Mouse (Mus musculus) limb, embryonic 14.5 days (tissue): ENCODE data around the gene Gm49711. TPM values are rescaled to one million over a fixed set of nuclear protein-coding genes. Genes with fewer than 3 reads are reported as not detected.

Experiments used
- ATAC-seq: fragments of 200-750 bp; cut with Nextera tagmentation; 2 replicates; pipeline ENCODE4 v1.8.0; 2017; ENCODE audit warnings: low read depth, moderate number of reproducible peaks, moderate TSS enrichment; ENCODE audit not compliant: low FRiP score
- DNase-seq: peaks from one replicate; pipeline ENCODE4 v3.0.0-alpha.2; 2015; ENCODE audit warnings: low spot score
- H3K27ac ChIP-seq: fragments of 300-500 bp; sonication (generic); replicated peaks from 2 replicates; pipeline ENCODE4 v1.5.1; 2014; ENCODE audit warnings: low read depth, mild to moderate bottlenecking, low read length, moderate library complexity, mixed read lengths
- H3K27me3 ChIP-seq: fragments of 300-500 bp; sonication (generic); 2 replicates; pipeline ENCODE4 v1.6.1; 2014; ENCODE audit warnings: low read length, mixed read lengths; ENCODE audit not compliant: control insufficient read depth, insufficient read depth
- H3K36me3 ChIP-seq: fragments of 300-500 bp; sonication (generic); 2 replicates; pipeline ENCODE4 v1.6.1; 2014; ENCODE audit warnings: mild to moderate bottlenecking, low read length, moderate library complexity, mixed read lengths; ENCODE audit not compliant: control insufficient read depth, insufficient read depth
- H3K4me1 ChIP-seq: fragments of 300-500 bp; sonication (generic); 2 replicates; pipeline ENCODE4 v1.6.1; 2014; ENCODE audit warnings: antibody characterized with exemption, low read length, mixed read lengths; ENCODE audit not compliant: control insufficient read depth, insufficient read depth
- H3K4me2 ChIP-seq: fragments of 300-500 bp; sonication (generic); replicated peaks from 2 replicates; pipeline ENCODE4 v1.6.1; 2014; ENCODE audit warnings: low read depth, mild to moderate bottlenecking, low read length, moderate library complexity; ENCODE audit not compliant: severe bottlenecking
- H3K4me3 ChIP-seq: fragments of 300-500 bp; sonication (generic); replicated peaks from 2 replicates; pipeline ENCODE4 v1.5.1; 2014; ENCODE audit warnings: low read length
- H3K9ac ChIP-seq: fragments of 300-500 bp; sonication (generic); 2 replicates; pipeline ENCODE4 v1.6.1; 2014; ENCODE audit warnings: mild to moderate bottlenecking, low read depth, low read length, moderate library complexity; ENCODE audit not compliant: severe bottlenecking
- H3K9me3 ChIP-seq: fragments of 300-500 bp; sonication (generic); 2 replicates; pipeline ENCODE4 v1.6.1; 2016; ENCODE audit warnings: low read length; ENCODE audit not compliant: control insufficient read depth
- POLR2A ChIP-seq: fragments of 200-500 bp; IDR thresholded peaks from 2 replicates; pipeline ENCODE4 v1.8.0; 2012; ENCODE audit warnings: inconsistent platforms, mild to moderate bottlenecking, moderate library complexity, borderline replicate concordance; ENCODE audit not compliant: insufficient read depth, insufficient read length; ENCODE audit errors: extremely low read depth
- WGBS: fragments of 180-500 bp; shearing (Covaris S2); extraction: QIAGEN DNeasy Blood & Tissue Kit; methylation state at CpG from one replicate; pipeline ENCODE4 v1.1.7; 2014; 5-methylcytosine and 5-hydroxymethylcytosine counted together
- polyA plus RNA-seq, 2 experiments: library from polyadenylated mRNA; depleted of rRNA in 1 of 2; stranded (reverse) in 1 of 2; unstranded in 1 of 2; fragments of >200 nt; fragmentation: Nextera tagmentation in 1 of 2; extraction: Ambion mirVana in 1 of 2; gene quantifications; 2 replicates each; pipeline versions ENCODE4 v1.2.1 to v1.2.3; 2012 to 2014

The Gm49711 gene
- polyA plus RNA-seq, 2 experiments, result 0.24 TPM; not detected in 1

GRCm38 (mm10) chr16:92158461-92159091, 100.5 kb downstream of the Gm49711 start:
- Histone ChIP-seq H3K36me3 (no peaks in the 10 kb centered on the region), H3K4me3 (peak overlapping the region; percentile 43), H3K9ac (peak overlapping the region; percentile 55), H3K4me1 (peaks cover 15% of the 10 kb centered on the region; the same call in 1 of the 2 replicates), H3K9me3 (no peaks in the 10 kb centered on the region), H3K27me3 (no peaks in the 10 kb centered on the region), H3K27ac (peak overlapping the region; percentile 73), H3K4me2 (peak overlapping the region; percentile 86)
- DNase-seq, result peak; percentile 72
- peak; percentile 95 for ATAC-seq
- peak; percentile 65; the same call in 1 of the 2 replicates for TF ChIP-seq POLR2A
- WGBS, result 5% methylated on average over 29 of the region's 30 CpGs

- H3K4me2 ChIP-seq, result peak overlapping the region; percentile 86
- no peaks in the 10 kb centered on the region for H3K27me3 ChIP-seq
- no peak for DNase-seq
- ATAC-seq, result no peak
- H3K4me3 ChIP-seq, result peak overlapping the region; percentile 43
- H3K9ac ChIP-seq, result peak overlapping the region; percentile 55
- H3K27ac ChIP-seq, result peak overlapping the region; percentile 73
- 14% methylated on average over 6 of the region's 6 CpGs for WGBS
- H3K36me3 ChIP-seq, result no peaks in the 10 kb centered on the region
- peaks cover 15% of the 10 kb centered on the region; the same call in 1 of the 2 replicates for H3K4me1 ChIP-seq
- no peak for TF ChIP-seq POLR2A
- no peaks in the 10 kb centered on the region for H3K9me3 ChIP-seq
These were observed 101.0 kb downstream of the Gm49711 start for GRCm38 (mm10) chr16:92159114-92159513.

- Histone ChIP-seq H3K9me3 (no peaks in the 10 kb centered on the region), H3K4me1 (peaks cover 15% of the 10 kb centered on the region; the same call in 1 of the 2 replicates), H3K4me2 (no peak overlapping the region), H3K9ac (no peak overlapping the region), H3K27me3 (no peaks in the 10 kb centered on the region), H3K27ac (no peak overlapping the region), H3K4me3 (no peak overlapping the region), H3K36me3 (no peaks in the 10 kb centered on the region)
- WGBS, result 83% methylated on average over 4 of the region's 4 CpGs
- no peak for TF ChIP-seq POLR2A
- ATAC-seq (no peak), DNase-seq (no peak)
These were observed 104.2 kb downstream of the Gm49711 start for GRCm38 (mm10) chr16:92162289-92162688.

- Histone ChIP-seq H3K27me3 (no peaks in the 10 kb centered on the region), H3K4me2 (no peak overlapping the region), H3K27ac (no peak overlapping the region), H3K4me1 (peaks cover 8% of the 10 kb centered on the region; the same call in 1 of the 2 replicates), H3K9me3 (peaks cover 7% of the 10 kb centered on the region; the same call in 1 of the 2 replicates), H3K4me3 (no peak overlapping the region), H3K36me3 (no peaks in the 10 kb centered on the region), H3K9ac (no peak overlapping the region)
- ATAC-seq (no peak), DNase-seq (no peak)
- TF ChIP-seq POLR2A, result no peak
- 60% methylated on average over 4 of the region's 4 CpGs for whole genome bisulfite sequencing
These were observed 105.4 kb downstream of the Gm49711 start for GRCm38 (mm10) chr16:92163545-92163944.

GRCm38 (mm10) chr16:92176052-92176451, 117.9 kb downstream of the Gm49711 start:
- no peak overlapping the region for H3K4me3 ChIP-seq
- DNase-seq (no peak), ATAC-seq (no peak)
- no peaks in the 10 kb centered on the region for H3K36me3 ChIP-seq
- no peak for TF ChIP-seq POLR2A
- no peak overlapping the region for H3K4me2 ChIP-seq
- H3K27me3 ChIP-seq, result no peaks in the 10 kb centered on the region
- H3K9me3 ChIP-seq, result no peaks in the 10 kb centered on the region
- H3K4me1 ChIP-seq, result no peaks in the 10 kb centered on the region
- no peak overlapping the region for H3K27ac ChIP-seq
- WGBS, result 42% methylated on average over 1 of the region's 1 CpGs
- no peak overlapping the region for H3K9ac ChIP-seq

- H3K4me3 ChIP-seq, result no peak overlapping the region
- H3K4me2 ChIP-seq, result no peak overlapping the region
- 81% methylated on average over 1 of the region's 1 CpGs for WGBS
- no peak for DNase-seq
- no peak overlapping the region for H3K27ac ChIP-seq
- H3K36me3 ChIP-seq, result no peaks in the 10 kb centered on the region
- ATAC-seq, result no peak
- TF ChIP-seq POLR2A, result no peak
- H3K4me1 ChIP-seq, result no peaks in the 10 kb centered on the region
- no peak overlapping the region for H3K9ac ChIP-seq
- no peaks in the 10 kb centered on the region for H3K27me3 ChIP-seq
- H3K9me3 ChIP-seq, result no peaks in the 10 kb centered on the region
These were observed 119.6 kb downstream of the Gm49711 start for GRCm38 (mm10) chr16:92177718-92178117.
